29 mouse cellular contexts compared by ENCODE assay signal in genomic region chr4:119873935-119874334, GRCm38 (mm10).
A peak's percentile ranks its signal among the peaks of the same experiment; 100 is the strongest.
DNase-seq lines count a peak whose midpoint lies in the region; ATAC-seq and TF ChIP-seq lines count a peak whose summit lies in the region.
"Had no signal": no experiment of that assay in that cellular context is flagged by ENCODE, and none has a peak within 500 bp of the region (broad histone marks: within the 10 kb centered on the region; RNA-seq: fewer than 3 reads in every experiment).

No protein-coding gene starts in this region.

- no peak overlapping the region for H3K4me2 ChIP-seq in forebrain, embryonic 15.5 days (replicated peaks)
- H3K4me2 ChIP-seq in forebrain, embryonic 11.5 days (ENCODE audit: low read depth, low read length, severe bottlenecking), result no peak overlapping the region
- H3K4me2 ChIP-seq: embryonic facial prominence, embryonic 12.5 days; heart, embryonic 11.5 days; hindbrain, embryonic 12.5 days; intestine, embryonic 15.5 days; liver, embryonic 12.5 days had no signal

- H3K9me3 ChIP-seq in forebrain, embryonic 15.5 days, result no peaks in the 10 kb centered on the region
- no peaks in the 10 kb centered on the region for H3K9me3 ChIP-seq in forebrain, embryonic 11.5 days (ENCODE audit: control insufficient read depth, low read length)
- H3K9me3 ChIP-seq: embryonic facial prominence, embryonic 12.5 days; hindbrain, embryonic 12.5 days; intestine, embryonic 15.5 days; liver, embryonic 12.5 days had no signal

- no peak for DNase-seq in forebrain, embryonic 11.5 days (ENCODE audit: low spot score)
- peak; percentile 67 for DNase-seq in layer of hippocampus, adult 9-11 months
- no peak for DNase-seq in layer of hippocampus, adult 2 months (ENCODE audit: low spot score in 2 of 2)
- DNase-seq in right cerebral cortex, adult 18-20 months, result peak; percentile 72
- DNase-seq in right cerebral cortex, adult 2 months (ENCODE audit: low spot score in 2 of 2), result no peak
- peak; percentile 77 for DNase-seq in telencephalon, adult 2 months (ENCODE audit: low read depth, low spot score)
- DNase-seq: adrenal gland, postnatal 10 days; cerebellum, adult 11-12 months; cerebellum, adult 9-11 months; embryo, embryonic 11 days; gastrocnemius, adult 2 months; gastrocnemius, postnatal 36 days; heart, adult 18-20 months; heart, postnatal 36 days; kidney, adult 8-10 months; kidney, postnatal 4 days; liver, postnatal 0 days; lung, postnatal 4 days; thymus, postnatal 4 days had no signal

- H3K27me3 ChIP-seq in forebrain, embryonic 15.5 days, result no peaks in the 10 kb centered on the region
- H3K27me3 ChIP-seq in forebrain, embryonic 11.5 days (ENCODE audit: control insufficient read depth, insufficient read depth, low read length), result no peaks in the 10 kb centered on the region
- H3K27me3 ChIP-seq: embryonic facial prominence, embryonic 12.5 days; hindbrain, embryonic 12.5 days; intestine, embryonic 15.5 days; liver, embryonic 12.5 days; Patski had no signal

- no peak for TF ChIP-seq CTCF in layer of hippocampus, adult 2 months (conservative IDR thresholded peaks at IDR 0.05)

- no peak overlapping the region for H3K9ac ChIP-seq in forebrain, embryonic 15.5 days (replicated peaks)
- no peak overlapping the region for H3K9ac ChIP-seq in forebrain, embryonic 11.5 days (ENCODE audit: low read length)
- H3K9ac ChIP-seq: embryonic facial prominence, embryonic 12.5 days; hindbrain, embryonic 12.5 days; intestine, embryonic 15.5 days; liver, embryonic 12.5 days; liver, postnatal 0 days had no signal

- no peak for ATAC-seq in forebrain, embryonic 15.5 days (replicated peaks)
- no peak for ATAC-seq in forebrain, embryonic 11.5 days (replicated peaks; ENCODE audit: low FRiP score)
- ATAC-seq: hindbrain, postnatal 0 days; intestine, embryonic 15.5 days; liver, embryonic 12.5 days; liver, postnatal 0 days; midbrain, embryonic 16.5 days; Patski had no signal

- H3K4me3 ChIP-seq in forebrain, embryonic 15.5 days, result no peak overlapping the region
- H3K4me3 ChIP-seq in forebrain, embryonic 11.5 days (ENCODE audit: low read depth, low read length), result no peak overlapping the region
- no peak overlapping the region for H3K4me3 ChIP-seq in layer of hippocampus, adult 2 months
- H3K4me3 ChIP-seq: embryonic facial prominence, embryonic 12.5 days; gastrocnemius, adult 2 months; hindbrain, embryonic 12.5 days; intestine, embryonic 15.5 days; liver, embryonic 12.5 days had no signal

- H3K36me3 ChIP-seq in forebrain, embryonic 15.5 days, result no peaks in the 10 kb centered on the region
- H3K36me3 ChIP-seq in forebrain, embryonic 11.5 days (ENCODE audit: control insufficient read depth, insufficient read depth, low read length), result no peaks in the 10 kb centered on the region
- H3K36me3 ChIP-seq: embryonic facial prominence, embryonic 12.5 days; hindbrain, embryonic 12.5 days; intestine, embryonic 15.5 days; liver, embryonic 12.5 days had no signal

- H3K4me1 ChIP-seq in forebrain, embryonic 15.5 days, result peaks cover 12% of the 10 kb centered on the region
- H3K4me1 ChIP-seq in forebrain, embryonic 11.5 days (replicated peaks; ENCODE audit: control insufficient read depth, insufficient read depth, low read length), result no peaks in the 10 kb centered on the region
- H3K4me1 ChIP-seq: embryonic facial prominence, embryonic 12.5 days; hindbrain, embryonic 12.5 days; intestine, embryonic 15.5 days had no signal

- WGBS in forebrain, embryonic 15.5 days, result 72% methylated on average over 6 of the region's 6 CpGs
- WGBS in forebrain, embryonic 11.5 days, result 78% methylated on average over 6 of the region's 6 CpGs

- peak overlapping the region; percentile 42; the same call in 1 of the 2 replicates for H3K27ac ChIP-seq in forebrain, embryonic 15.5 days (replicated peaks)
- no peak overlapping the region for H3K27ac ChIP-seq in forebrain, embryonic 11.5 days (ENCODE audit: low read depth, low read length)
- no peak overlapping the region for H3K27ac ChIP-seq in layer of hippocampus, adult 2 months
- H3K27ac ChIP-seq: embryonic facial prominence, embryonic 12.5 days; gastrocnemius, adult 2 months; hindbrain, embryonic 12.5 days; hindbrain, postnatal 0 days; intestine, embryonic 15.5 days; kidney, postnatal 0 days; liver, embryonic 12.5 days had no signal

Comparison
In these comparisons a context has a peak if more than half of its experiments do, and no peak if none do; other contexts are left out.
1. DNase-seq: peak in layer of hippocampus, adult 9-11 months (single experiment), right cerebral cortex, adult 18-20 months (single experiment) and telencephalon, adult 2 months (single experiment); none in forebrain, embryonic 11.5 days (single experiment), layer of hippocampus, adult 2 months (0 of 2) and right cerebral cortex, adult 2 months (0 of 2).